Mouse (Mus musculus) MEL (cell line): ENCODE results near the gene Lamp1. TPM values are rescaled to one million over a fixed set of nuclear protein-coding genes. Genes with fewer than 3 reads are reported as not detected.
A peak's percentile ranks its signal among the peaks of the same experiment; 100 is the strongest.

Experiments used
- DNase-seq: peaks from one replicate; pipeline ENCODE4 v3.0.0; 2011; ENCODE audit warnings: low read depth, low spot score
- H3K27ac ChIP-seq: 2 replicates; pipeline ENCODE4 v1.5.1; 2012; ENCODE audit warnings: low read depth, mild to moderate bottlenecking, control low read depth, low read length, moderate library complexity; ENCODE audit not compliant: control insufficient read depth
- H3K27me3 ChIP-seq, 2 experiments: fragments of 150-350 bp in 1 of 2; sonication (generic) in 1 of 2; 2 replicates each; pipeline ENCODE4 v1.6.1; 2012; ENCODE audit warnings: low read length in 2 of 2, mild to moderate bottlenecking in 2 of 2, improper control_type of control experiment in 1 of 2, moderate library complexity in 1 of 2; ENCODE audit not compliant: insufficient read depth in 2 of 2, control insufficient read depth in 1 of 2
- H3K36me3 ChIP-seq, 2 experiments: 2 replicates each; pipeline ENCODE4 v1.6.1; 2012 to 2014; ENCODE audit warnings: low read length in 2 of 2, improper control_type of control experiment in 1 of 2, inconsistent platforms in 1 of 2, mild to moderate bottlenecking in 1 of 2; ENCODE audit not compliant: insufficient read depth in 2 of 2, control insufficient read depth in 1 of 2
- H3K4me1 ChIP-seq, 2 experiments: fragments of 150-350 bp in 1 of 2; sonication (generic) in 1 of 2; 2 replicates each; pipeline ENCODE4 v1.6.1; 2012; ENCODE audit warnings: low read length in 2 of 2, improper control_type of control experiment in 1 of 2, mild to moderate bottlenecking in 1 of 2; ENCODE audit not compliant: insufficient read depth in 2 of 2, control insufficient read depth in 1 of 2
- H3K4me3 ChIP-seq, 2 experiments: fragments of 150-350 bp in 1 of 2; sonication (generic) in 1 of 2; 2 replicates each; pipeline ENCODE4 v1.5.1; 2012; ENCODE audit warnings: low read depth in 2 of 2, low read length in 2 of 2, mild to moderate bottlenecking in 2 of 2, moderate library complexity in 2 of 2, control low read depth in 1 of 2, improper control_type of control experiment in 1 of 2; ENCODE audit not compliant: control insufficient read depth in 1 of 2, insufficient read depth in 1 of 2
- H3K79me2 ChIP-seq: 2 replicates; pipeline ENCODE4 v1.6.1; 2012; ENCODE audit warnings: mild to moderate bottlenecking, low read length, moderate library complexity; ENCODE audit not compliant: control insufficient read depth, poor library complexity, insufficient read depth
- H3K9ac ChIP-seq: 2 replicates; pipeline ENCODE4 v1.6.1; 2012; ENCODE audit warnings: low read depth, mild to moderate bottlenecking, control low read depth, low read length, moderate library complexity; ENCODE audit not compliant: control insufficient read depth, poor library complexity, severe bottlenecking
- H3K9me3 ChIP-seq: fragments of 150-350 bp; sonication (generic); replicated peaks from 2 replicates; pipeline ENCODE4 v1.6.1; 2012; ENCODE audit warnings: mild to moderate bottlenecking, low read length, improper control_type of control experiment, moderate library complexity; ENCODE audit not compliant: insufficient read depth
- BHLHE40 ChIP-seq: IDR thresholded peaks from 2 replicates; pipeline ENCODE4 v1.6.1; 2012; ENCODE audit warnings: low read depth, mild to moderate bottlenecking, inconsistent platforms, low read length, improper control_type of control experiment, borderline replicate concordance
- CHD1 ChIP-seq: IDR thresholded peaks from 2 replicates; pipeline ENCODE4 v1.6.1; 2012; ENCODE audit warnings: low read depth, mild to moderate bottlenecking, inconsistent platforms, low read length, improper control_type of control experiment
- CHD2 ChIP-seq: IDR thresholded peaks from 2 replicates; pipeline ENCODE4 v1.6.1; 2011; ENCODE audit warnings: low read length, improper control_type of control experiment
- CTCF ChIP-seq, 3 experiments: IDR thresholded peaks in 2 of 3; conservative IDR thresholded peaks in 1 of 3; 2 replicates each; pipeline ENCODE4 v1.5.1; 2011 to 2012; ENCODE audit warnings: low read length in 3 of 3, low read depth in 2 of 3, mild to moderate bottlenecking in 2 of 3, improper control_type of control experiment in 1 of 3, inconsistent platforms in 1 of 3, mixed read lengths in 1 of 3, moderate library complexity in 1 of 3; ENCODE audit not compliant: control insufficient read depth in 1 of 3, insufficient read depth in 1 of 3, poor library complexity in 1 of 3, severe bottlenecking in 1 of 3
- ELF1 ChIP-seq: IDR thresholded peaks from 2 replicates; pipeline ENCODE4 v1.6.1; 2014; ENCODE audit warnings: low read depth, mild to moderate bottlenecking, inconsistent platforms, low read length, improper control_type of control experiment, moderate library complexity
- EP300 ChIP-seq, 2 experiments: IDR thresholded peaks; 2 replicates each; pipeline ENCODE4 v1.6.1; 2011; ENCODE audit warnings: improper control_type of control experiment in 2 of 2, low read length in 2 of 2, low read depth in 1 of 2, mild to moderate bottlenecking in 1 of 2
- ETS1 ChIP-seq: IDR thresholded peaks from 2 replicates; pipeline ENCODE4 v1.6.1; 2012; ENCODE audit warnings: low read depth, mild to moderate bottlenecking, inconsistent platforms, low read length, improper control_type of control experiment, moderate library complexity
- GABPA ChIP-seq: IDR thresholded peaks from 2 replicates; pipeline ENCODE4 v1.6.1; 2012; ENCODE audit warnings: low read depth, mild to moderate bottlenecking, inconsistent platforms, low read length, improper control_type of control experiment, moderate library complexity
- GATA1 ChIP-seq: IDR thresholded peaks from 2 replicates; pipeline ENCODE4 v1.6.1; 2011; ENCODE audit warnings: low read depth, low read length, improper control_type of control experiment
- JUND ChIP-seq: IDR thresholded peaks from 2 replicates; pipeline ENCODE4 v1.6.1; 2011; ENCODE audit warnings: low read depth, mild to moderate bottlenecking, improper control_type of control experiment, low read length
- KAT2A ChIP-seq: conservative IDR thresholded peaks from 2 replicates; pipeline ENCODE4 v1.6.1; 2012; ENCODE audit warnings: low read depth, low read length, improper control_type of control experiment, inconsistent platforms
- MAFK ChIP-seq: IDR thresholded peaks from 2 replicates; pipeline ENCODE4 v1.6.1; 2011; ENCODE audit warnings: low read depth, mild to moderate bottlenecking, low read length, improper control_type of control experiment, borderline replicate concordance
- MAX ChIP-seq: IDR thresholded peaks from 2 replicates; pipeline ENCODE4 v1.6.1; 2011; ENCODE audit warnings: low read length, improper control_type of control experiment
- MAZ ChIP-seq: IDR thresholded peaks from 2 replicates; pipeline ENCODE4 v1.6.1; 2012; ENCODE audit warnings: low read depth, mild to moderate bottlenecking, inconsistent platforms, low read length, improper control_type of control experiment
- MYC ChIP-seq: IDR thresholded peaks from 2 replicates; pipeline ENCODE4 v1.6.1; 2011; ENCODE audit warnings: low read depth, mild to moderate bottlenecking, low read length, improper control_type of control experiment, moderate library complexity
- NRF1 ChIP-seq: IDR thresholded peaks from 2 replicates; pipeline ENCODE4 v1.6.1; 2014; ENCODE audit warnings: low read depth, mild to moderate bottlenecking, inconsistent platforms, low read length, improper control_type of control experiment, moderate library complexity; ENCODE audit not compliant: poor library complexity, insufficient read depth, severe bottlenecking
- RCOR1 ChIP-seq: IDR thresholded peaks from 2 replicates; pipeline ENCODE4 v1.6.1; 2012; ENCODE audit warnings: low read depth, mild to moderate bottlenecking, inconsistent platforms, low read length, improper control_type of control experiment
- SIN3A ChIP-seq: IDR thresholded peaks from 2 replicates; pipeline ENCODE4 v1.6.1; 2012; ENCODE audit warnings: low read length, improper control_type of control experiment, inconsistent platforms
- SMC3 ChIP-seq: IDR thresholded peaks from 2 replicates; pipeline ENCODE4 v1.6.1; 2011; ENCODE audit warnings: low read depth, low read length, improper control_type of control experiment
- TCF12 ChIP-seq: IDR thresholded peaks from 2 replicates; pipeline ENCODE4 v1.6.1; 2014; ENCODE audit warnings: low read depth, mild to moderate bottlenecking, inconsistent platforms, low read length, improper control_type of control experiment, moderate library complexity
- USF1 ChIP-seq: IDR thresholded peaks from 2 replicates; pipeline ENCODE4 v1.6.1; 2014; ENCODE audit warnings: low read depth, mild to moderate bottlenecking, inconsistent platforms, low read length, improper control_type of control experiment, moderate library complexity
- USF2 ChIP-seq, 2 experiments: IDR thresholded peaks; 2 replicates each; pipeline ENCODE4 v1.6.1; 2011 to 2012; ENCODE audit warnings: improper control_type of control experiment in 2 of 2, low read length in 2 of 2, borderline replicate concordance in 1 of 2, inconsistent platforms in 1 of 2, low read depth in 1 of 2, mild to moderate bottlenecking in 1 of 2; ENCODE audit not compliant: insufficient read depth in 1 of 2
- ZMIZ1 ChIP-seq: IDR thresholded peaks from 2 replicates; pipeline ENCODE4 v1.6.1; 2012; ENCODE audit warnings: low read depth, mild to moderate bottlenecking, inconsistent platforms, low read length, improper control_type of control experiment, moderate library complexity
- ZNF384 ChIP-seq: IDR thresholded peaks from 2 replicates; pipeline ENCODE4 v1.6.1; 2012; ENCODE audit warnings: low read depth, mild to moderate bottlenecking, inconsistent platforms, low read length, improper control_type of control experiment
- polyA plus RNA-seq, 2 experiments: library from polyadenylated mRNA; stranded (reverse) in 1 of 2; unstranded in 1 of 2; fragments of >175 nt in 1 of 2; fragments of >200 nt in 1 of 2; gene quantifications; 2 replicates each; pipeline versions ENCODE4 v1.2.1 to v1.2.4; 2012; ENCODE audit warnings: low replicate concordance in 2 of 2, low read depth in 1 of 2; ENCODE audit not compliant: insufficient read length in 2 of 2, insufficient read depth in 1 of 2, missing spikeins in 1 of 2
- total RNA-seq: library from RNA; depleted of rRNA; stranded (reverse); fragments of 300-350 nt; gene quantifications from 2 replicates; pipeline ENCODE4 v1.2.3, GENCODE M21; 2012

Gene Lamp1
- total and polyA plus RNA-seq, 3 experiments: 109 to 233 (median 191) TPM

GRCm38 (mm10) chr8:13160691-13161090 lies 1.7 kb downstream of the Lamp1 start:
- no peak for TF ChIP-seq MAZ
- TF ChIP-seq ETS1: no peak
- no peak for TF ChIP-seq NRF1
- TF ChIP-seq RCOR1: no peak
- no peak for TF ChIP-seq TCF12
- no peak for TF ChIP-seq ELF1
- TF ChIP-seq SIN3A: no peak
- no peak for TF ChIP-seq EP300 (IDR thresholded peaks at IDR 0.05; ENCODE audit: low read depth in 1 of 2, low read length in 2 of 2)
- TF ChIP-seq CHD1: no peak
- TF ChIP-seq BHLHE40: no peak
- TF ChIP-seq, all 39 proteins: peak for 0
- H3K4me3 ChIP-seq: peak overlapping the region; percentile 76 to 92
- peaks cover 17 to 26% of the 10 kb centered on the region in 2 experiments for H3K4me1 ChIP-seq
- no peak for DNase-seq
- no peaks in the 10 kb centered on the region for H3K9me3 ChIP-seq
- no peak overlapping the region for H3K27ac ChIP-seq
- no peaks in the 10 kb centered on the region for H3K27me3 ChIP-seq
- H3K36me3 ChIP-seq: peaks cover 7 to 36% of the 10 kb centered on the region in 2 experiments
- H3K79me2 ChIP-seq: peaks cover 58% of the 10 kb centered on the region
- H3K9ac ChIP-seq: peak overlapping the region; percentile 93

- Histone ChIP-seq H3K4me1 (peaks cover 17 to 26% of the 10 kb centered on the region in 2 experiments), H3K27ac (no peak overlapping the region), H3K9ac (no peak overlapping the region), H3K27me3 (no peaks in the 10 kb centered on the region), H3K4me3 (no peak overlapping the region), H3K9me3 (no peaks in the 10 kb centered on the region), H3K36me3 (peaks cover 18 to 36% of the 10 kb centered on the region in 2 experiments), H3K79me2 (peaks cover 62% of the 10 kb centered on the region)
- no peak for TF ChIP-seq CTCF (IDR thresholded peaks at IDR 0.05 in 2 of 3, conservative IDR thresholded peaks at IDR 0.05 in 1 of 3; ENCODE audit: control insufficient read depth in 1 of 3, insufficient read depth in 1 of 3, low read depth in 2 of 3, low read length in 3 of 3, poor library complexity in 1 of 3, severe bottlenecking in 1 of 3)
- no peak for TF ChIP-seq JUND
- DNase-seq: no peak
Measured at GRCm38 (mm10) chr8:13162098-13162497, 3.1 kb downstream of the Lamp1 start.

GRCm38 (mm10) chr8:13163563-13163962 lies 4.6 kb downstream of the Lamp1 start:
- Histone ChIP-seq H3K27ac (peak overlapping the region; percentile 13; the same call in 1 of the 2 replicates), H3K27me3 (no peaks in the 10 kb centered on the region), H3K9ac (no peak overlapping the region), H3K9me3 (no peaks in the 10 kb centered on the region), H3K4me3 (no peak overlapping the region), H3K79me2 (peaks cover 62% of the 10 kb centered on the region), H3K36me3 (peaks cover 30 to 36% of the 10 kb centered on the region in 2 experiments), H3K4me1 (peaks cover 17 to 23% of the 10 kb centered on the region in 2 experiments)
- peak; percentile 63 for DNase-seq
- TF ChIP-seq CHD1 (no peak), MAZ (no peak), ZMIZ1 (no peak), BHLHE40 (peak; percentile 81), SMC3 (no peak), USF1 (peak; percentile 25; the same call in 1 of the 2 replicates), SIN3A (peak; percentile 79), USF2 (IDR thresholded peaks at IDR 0.05; ENCODE audit: borderline replicate concordance in 1 of 2, insufficient read depth in 1 of 2, low read depth in 1 of 2, low read length in 2 of 2) (no peak), EP300 (IDR thresholded peaks at IDR 0.05; ENCODE audit: low read depth in 1 of 2, low read length in 2 of 2) (peak; percentile 90 to 96), KAT2A (no peak), TCF12 (peak; percentile 96), CTCF (IDR thresholded peaks at IDR 0.05 in 2 of 3, conservative IDR thresholded peaks at IDR 0.05 in 1 of 3; ENCODE audit: control insufficient read depth in 1 of 3, insufficient read depth in 1 of 3, low read depth in 2 of 3, low read length in 3 of 3, poor library complexity in 1 of 3, severe bottlenecking in 1 of 3) (no peak), ZNF384 (no peak), CHD2 (no peak), MYC (no peak), MAX (0 out of 2 replicates have a peak, but pooled peaks have one; percentile 34), GABPA (no peak), GATA1 (peak; percentile 96), MAFK (peak; percentile 57; the same call in 1 of the 2 replicates), JUND (no peak), ELF1 (no peak)
